Mouse (Mus musculus) kidney, postnatal 14 days (tissue): ENCODE measurements around the gene Maco1.
A peak's percentile ranks its signal among the peaks of the same experiment; 100 is the strongest.
"Not testable (repeated sequence)": the region's sequence is repeated elsewhere in the genome, so short reads cannot be mapped to it uniquely, and the experiment has no call there.

ENCODE experiments used
- DNase-seq: peaks from one replicate; pipeline ENCODE4 v3.0.0; 2022; ENCODE audit warnings: mixed read lengths

Gene Maco1

GRCm38 (mm10) chr4:134804765-134805164 lies 48.4 kb downstream of the Maco1 start:
- DNase-seq, result peak; percentile 93

- no peak for DNase-seq
These were observed 50.4 kb downstream of the Maco1 start for GRCm38 (mm10) chr4:134802765-134803164.

GRCm38 (mm10) chr4:134802155-134802554 lies 51.0 kb downstream of the Maco1 start:
- DNase-seq, result peak; percentile 65

- no peak for DNase-seq
These were observed 52.5 kb downstream of the Maco1 start for GRCm38 (mm10) chr4:134800693-134801092.

GRCm38 (mm10) chr4:134800098-134800497 lies 53.0 kb downstream of the Maco1 start:
- no peak for DNase-seq

GRCm38 (mm10) chr4:134799272-134799671 lies 53.9 kb downstream of the Maco1 start:
- peak; percentile 79 for DNase-seq

- no peak for DNase-seq
These were observed 54.3 kb downstream of the Maco1 start for GRCm38 (mm10) chr4:134798861-134799260.

- no peak for DNase-seq
These were observed 55.5 kb downstream of the Maco1 start for GRCm38 (mm10) chr4:134797621-134798020.

- DNase-seq, result peak; percentile 36
These were observed 56.4 kb downstream of the Maco1 start for GRCm38 (mm10) chr4:134796581-134797361.

- DNase-seq, result no peak
These were observed 57.2 kb downstream of the Maco1 start for GRCm38 (mm10) chr4:134795819-134796485.

GRCm38 (mm10) chr4:134794959-134795358 lies 58.2 kb downstream of the Maco1 start:
- DNase-seq, result not testable (repeated sequence)

GRCm38 (mm10) chr4:134793213-134793956 lies 59.8 kb downstream of the Maco1 start:
- DNase-seq, result peak; percentile 71

GRCm38 (mm10) chr4:134791731-134792130 lies 61.4 kb downstream of the Maco1 start:
- DNase-seq, result no peak

- no peak for DNase-seq
These were observed 66.2 kb downstream of the Maco1 start for GRCm38 (mm10) chr4:134786946-134787345.

- no peak for DNase-seq
These were observed 68.4 kb downstream of the Maco1 start for GRCm38 (mm10) chr4:134784701-134785100.

- peak; percentile 82 for DNase-seq
These were observed 73.8 kb downstream of the Maco1 start for GRCm38 (mm10) chr4:134779136-134779934.

- peak; percentile 73 for DNase-seq
These were observed 76.9 kb downstream of the Maco1 start for GRCm38 (mm10) chr4:134776246-134776645.

- DNase-seq, result no peak
These were observed 77.8 kb downstream of the Maco1 start for GRCm38 (mm10) chr4:134775234-134775944.

GRCm38 (mm10) chr4:134774126-134774525 lies 79.0 kb downstream of the Maco1 start:
- no peak for DNase-seq

GRCm38 (mm10) chr4:134772805-134773674 lies 80.1 kb downstream of the Maco1 start:
- no peak for DNase-seq

GRCm38 (mm10) chr4:134769891-134770290 lies 83.3 kb downstream of the Maco1 start:
- no peak for DNase-seq
